Mouse (Mus musculus): ENCODE measurements around the gene Smarcc2. TPM values are rescaled to one million over a fixed set of nuclear protein-coding genes. Genes with fewer than 3 reads are reported as not detected.
"Not testable (repeated sequence)": the region's sequence is repeated elsewhere in the genome, so short reads cannot be mapped to it uniquely, and the experiment has no call there.

Gene Smarcc2
- polyA plus RNA-seq, 1 experiment from 2014 or later = 96.7 TPM

- WGBS = 86% methylated on average over 4 of the region's 4 CpGs
- ATAC-seq (ENCODE audit: low FRiP score, low TSS enrichment) = no peak
- Histone ChIP-seq H3K27me3 (ENCODE audit: control insufficient read depth, insufficient read depth, low read length) (no peaks in the 10 kb centered on the region), H3K4me1 (ENCODE audit: control insufficient read depth, insufficient read depth, low read length) (peaks cover 14% of the 10 kb centered on the region; the same call in 1 of the 2 replicates), H3K27ac (ENCODE audit: low read depth, low read length) (no peak overlapping the region), H3K4me2 (replicated peaks; ENCODE audit: low read depth, low read length) (no peak overlapping the region), H3K9ac (ENCODE audit: low read depth, low read length) (no peak overlapping the region), H3K9me3 (ENCODE audit: control insufficient read depth, low read length) (no peaks in the 10 kb centered on the region), H3K4me3 (ENCODE audit: low read length) (no peak overlapping the region), H3K36me3 (ENCODE audit: control insufficient read depth, insufficient read depth, low read length) (peaks cover 76% of the 10 kb centered on the region)
These were observed 29.7 kb downstream of the Smarcc2 start for GRCm38 (mm10) chr10:128488776-128489175.

- Histone ChIP-seq H3K9me3 (ENCODE audit: control insufficient read depth, low read length) (no peaks in the 10 kb centered on the region), H3K36me3 (ENCODE audit: control insufficient read depth, insufficient read depth, low read length) (peaks cover 70% of the 10 kb centered on the region), H3K9ac (ENCODE audit: low read depth, low read length) (no peak overlapping the region), H3K27me3 (ENCODE audit: control insufficient read depth, insufficient read depth, low read length) (no peaks in the 10 kb centered on the region), H3K4me3 (ENCODE audit: low read length) (no peak overlapping the region), H3K4me2 (replicated peaks; ENCODE audit: low read depth, low read length) (no peak overlapping the region), H3K4me1 (ENCODE audit: control insufficient read depth, insufficient read depth, low read length) (peaks cover 14% of the 10 kb centered on the region; the same call in 1 of the 2 replicates), H3K27ac (ENCODE audit: low read depth, low read length) (no peak overlapping the region)
- 66% methylated on average over 5 of the region's 5 CpGs for WGBS
- no peak for ATAC-seq (ENCODE audit: low FRiP score, low TSS enrichment)
These were observed 30.3 kb downstream of the Smarcc2 start for GRCm38 (mm10) chr10:128489380-128489779.

GRCm38 (mm10) chr10:128489785-128490184 lies 30.7 kb downstream of the Smarcc2 start:
- Histone ChIP-seq H3K27ac (ENCODE audit: low read depth, low read length) (no peak overlapping the region), H3K9ac (ENCODE audit: low read depth, low read length) (no peak overlapping the region), H3K36me3 (ENCODE audit: control insufficient read depth, insufficient read depth, low read length) (peaks cover 67% of the 10 kb centered on the region), H3K4me2 (replicated peaks; ENCODE audit: low read depth, low read length) (no peak overlapping the region), H3K27me3 (ENCODE audit: control insufficient read depth, insufficient read depth, low read length) (no peaks in the 10 kb centered on the region), H3K4me1 (ENCODE audit: control insufficient read depth, insufficient read depth, low read length) (peaks cover 18% of the 10 kb centered on the region), H3K9me3 (ENCODE audit: control insufficient read depth, low read length) (no peaks in the 10 kb centered on the region), H3K4me3 (ENCODE audit: low read length) (no peak overlapping the region)
- WGBS = 64% methylated on average over 4 of the region's 4 CpGs
- ATAC-seq (ENCODE audit: low FRiP score, low TSS enrichment) = no peak

DNA sequence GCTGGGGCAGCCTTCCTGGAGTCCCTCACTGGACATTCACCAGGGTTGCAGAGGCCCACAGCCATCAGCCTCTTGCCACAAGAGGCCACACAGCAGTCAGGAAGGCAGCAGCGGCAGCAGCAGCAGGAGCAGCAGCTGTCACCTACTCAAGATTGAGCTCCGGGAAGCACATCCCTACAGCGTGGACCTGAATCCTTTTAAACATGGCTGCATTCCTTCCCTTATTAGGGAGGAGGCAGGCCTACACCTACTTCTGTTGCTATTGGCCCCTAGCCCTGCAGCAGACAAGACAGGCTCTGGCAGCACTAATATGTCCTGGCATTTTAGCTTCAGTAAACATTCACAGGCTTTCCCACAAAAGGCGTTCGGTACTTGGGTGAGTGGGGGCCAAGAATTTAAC lies 31.2 kb downstream of the Smarcc2 start:
- no peaks in the 10 kb centered on the region for H3K9me3 ChIP-seq (ENCODE audit: control insufficient read depth, low read length)
- H3K4me2 ChIP-seq (replicated peaks; ENCODE audit: low read depth, low read length) = no peak overlapping the region
- no peak overlapping the region for H3K9ac ChIP-seq (ENCODE audit: low read depth, low read length)
- ATAC-seq (ENCODE audit: low FRiP score, low TSS enrichment) = no peak
- no peaks in the 10 kb centered on the region for H3K27me3 ChIP-seq (ENCODE audit: control insufficient read depth, insufficient read depth, low read length)
- no peak overlapping the region for H3K27ac ChIP-seq (ENCODE audit: low read depth, low read length)
- 61% methylated on average over 5 of the region's 5 CpGs for WGBS
- peaks cover 64% of the 10 kb centered on the region for H3K36me3 ChIP-seq (ENCODE audit: control insufficient read depth, insufficient read depth, low read length)
- no peak overlapping the region for H3K4me3 ChIP-seq (ENCODE audit: low read length)
- peaks cover 22% of the 10 kb centered on the region for H3K4me1 ChIP-seq (ENCODE audit: control insufficient read depth, insufficient read depth, low read length)

DNA sequence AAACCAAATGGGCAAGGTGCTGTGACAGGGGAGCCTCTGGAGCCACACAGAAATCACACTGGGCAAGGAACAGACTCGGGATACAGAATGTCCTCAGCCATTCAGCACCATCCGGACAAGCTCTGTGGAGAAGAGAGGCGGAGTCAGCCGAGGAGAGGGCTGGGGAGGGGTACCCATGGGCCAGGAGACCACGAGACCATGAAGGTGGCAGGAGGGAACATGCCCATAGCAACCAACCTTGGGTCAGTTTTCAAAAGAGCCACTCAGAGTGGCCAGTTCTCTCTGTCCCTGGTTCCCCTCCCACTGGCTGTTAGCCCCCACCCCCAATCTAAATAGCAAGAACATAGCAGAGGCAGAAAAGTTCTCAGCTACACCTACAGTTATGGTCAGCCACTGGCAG lies 31.9 kb downstream of the Smarcc2 start:
- Histone ChIP-seq H3K27me3 (ENCODE audit: control insufficient read depth, insufficient read depth, low read length) (no peaks in the 10 kb centered on the region), H3K4me2 (replicated peaks; ENCODE audit: low read depth, low read length) (no peak overlapping the region; the same call in 1 of the 2 replicates), H3K9ac (ENCODE audit: low read depth, low read length) (no peak overlapping the region), H3K4me3 (ENCODE audit: low read length) (peak overlapping the region; percentile 80; the same call in 1 of the 2 replicates), H3K36me3 (ENCODE audit: control insufficient read depth, insufficient read depth, low read length) (peaks cover 57% of the 10 kb centered on the region), H3K9me3 (ENCODE audit: control insufficient read depth, low read length) (no peaks in the 10 kb centered on the region), H3K27ac (ENCODE audit: low read depth, low read length) (no peak overlapping the region), H3K4me1 (ENCODE audit: control insufficient read depth, insufficient read depth, low read length) (peaks cover 22% of the 10 kb centered on the region)
- no peak for ATAC-seq (ENCODE audit: low FRiP score, low TSS enrichment)
- WGBS = 46% methylated on average over 5 of the region's 5 CpGs

GRCm38 (mm10) chr10:128491495-128491894 lies 32.4 kb downstream of the Smarcc2 start:
- Histone ChIP-seq H3K4me2 (replicated peaks; ENCODE audit: low read depth, low read length) (peak overlapping the region; percentile 87), H3K27ac (ENCODE audit: low read depth, low read length) (no peak overlapping the region), H3K9me3 (ENCODE audit: control insufficient read depth, low read length) (no peaks in the 10 kb centered on the region), H3K27me3 (ENCODE audit: control insufficient read depth, insufficient read depth, low read length) (no peaks in the 10 kb centered on the region), H3K9ac (ENCODE audit: low read depth, low read length) (peak overlapping the region; percentile 85; the same call in 1 of the 2 replicates), H3K4me3 (ENCODE audit: low read length) (peak overlapping the region; percentile 80; the same call in 1 of the 2 replicates), H3K36me3 (ENCODE audit: control insufficient read depth, insufficient read depth, low read length) (peaks cover 52% of the 10 kb centered on the region), H3K4me1 (ENCODE audit: control insufficient read depth, insufficient read depth, low read length) (peaks cover 22% of the 10 kb centered on the region)
- 36% methylated on average over 6 of the region's 6 CpGs for WGBS
- no peak for ATAC-seq (ENCODE audit: low FRiP score, low TSS enrichment)

GRCm38 (mm10) chr10:128492051-128492450 lies 33.0 kb downstream of the Smarcc2 start:
- Histone ChIP-seq H3K4me1 (ENCODE audit: control insufficient read depth, insufficient read depth, low read length) (peaks cover 22% of the 10 kb centered on the region), H3K9ac (ENCODE audit: low read depth, low read length) (peak overlapping the region; percentile 85; the same call in 1 of the 2 replicates), H3K4me3 (ENCODE audit: low read length) (peak overlapping the region; percentile 80), H3K4me2 (replicated peaks; ENCODE audit: low read depth, low read length) (peak overlapping the region; percentile 87), H3K27ac (ENCODE audit: low read depth, low read length) (peak overlapping the region; percentile 93; the same call in 1 of the 2 replicates), H3K36me3 (ENCODE audit: control insufficient read depth, insufficient read depth, low read length) (peaks cover 48% of the 10 kb centered on the region)
- not testable (repeated sequence) for ATAC-seq (ENCODE audit: low FRiP score, low TSS enrichment); H3K27me3 ChIP-seq (ENCODE audit: control insufficient read depth, insufficient read depth, low read length); H3K9me3 ChIP-seq (ENCODE audit: control insufficient read depth, low read length)
- WGBS = 41% methylated on average over 7 of the region's 8 CpGs

DNA sequence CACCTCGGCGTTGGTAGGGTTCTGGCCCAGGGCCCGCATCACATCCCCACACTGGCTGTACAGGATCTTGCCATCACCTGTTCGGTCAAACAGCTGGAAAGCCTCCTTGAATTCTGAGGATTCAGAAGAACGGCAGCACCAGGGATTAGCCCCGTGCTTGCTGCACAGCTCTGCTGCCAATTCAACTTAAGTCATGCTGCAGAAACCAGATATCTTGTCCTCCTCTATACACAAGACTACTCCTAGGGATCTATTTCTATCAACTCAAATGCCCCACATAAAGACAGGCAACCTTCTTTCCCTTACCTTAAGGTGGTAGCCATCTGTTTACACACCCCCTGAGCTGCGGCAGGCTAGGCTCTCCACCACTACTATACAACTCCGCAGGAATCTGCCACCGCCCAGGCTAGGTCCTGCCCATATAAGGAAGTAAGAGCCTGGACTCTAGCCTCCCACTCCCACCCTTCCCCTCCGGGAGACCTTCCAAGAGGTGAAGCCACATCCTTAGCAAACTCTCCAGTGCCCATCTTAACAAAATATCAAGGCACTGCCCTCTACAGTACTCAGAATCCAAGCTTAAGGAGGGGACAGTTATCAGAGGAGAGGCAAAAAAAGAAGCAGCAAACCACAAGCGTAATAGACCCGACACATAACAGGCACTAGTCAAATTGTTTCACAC lies 33.7 kb downstream of the Smarcc2 start:
- Histone ChIP-seq H3K36me3 (ENCODE audit: control insufficient read depth, insufficient read depth, low read length) (peaks cover 41% of the 10 kb centered on the region), H3K4me2 (replicated peaks; ENCODE audit: low read depth, low read length) (peak overlapping the region; percentile 87), H3K4me3 (ENCODE audit: low read length) (peak overlapping the region; percentile 80), H3K27me3 (ENCODE audit: control insufficient read depth, insufficient read depth, low read length) (no peaks in the 10 kb centered on the region), H3K27ac (ENCODE audit: low read depth, low read length) (peak overlapping the region; percentile 93), H3K4me1 (ENCODE audit: control insufficient read depth, insufficient read depth, low read length) (peaks cover 28% of the 10 kb centered on the region), H3K9me3 (ENCODE audit: control insufficient read depth, low read length) (no peaks in the 10 kb centered on the region), H3K9ac (ENCODE audit: low read depth, low read length) (peak overlapping the region; percentile 85)
- peak; percentile 50 for ATAC-seq (ENCODE audit: low FRiP score, low TSS enrichment)
- WGBS = 22% methylated on average over 12 of the region's 12 CpGs

GRCm38 (mm10) chr10:128493319-128493694 lies 34.3 kb downstream of the Smarcc2 start:
- peaks cover 30% of the 10 kb centered on the region for H3K4me1 ChIP-seq (ENCODE audit: control insufficient read depth, insufficient read depth, low read length)
- no peaks in the 10 kb centered on the region for H3K9me3 ChIP-seq (ENCODE audit: control insufficient read depth, low read length)
- peak overlapping the region; percentile 80 for H3K4me3 ChIP-seq (ENCODE audit: low read length)
- peak overlapping the region; percentile 85 for H3K9ac ChIP-seq (ENCODE audit: low read depth, low read length)
- ATAC-seq (ENCODE audit: low FRiP score, low TSS enrichment) = peak; percentile 29
- H3K27me3 ChIP-seq (ENCODE audit: control insufficient read depth, insufficient read depth, low read length) = no peaks in the 10 kb centered on the region
- H3K27ac ChIP-seq (ENCODE audit: low read depth, low read length) = peak overlapping the region; percentile 93
- under 1% methylated on average over 12 of the region's 12 CpGs for WGBS
- peak overlapping the region; percentile 87 for H3K4me2 ChIP-seq (replicated peaks; ENCODE audit: low read depth, low read length)
- peaks cover 35% of the 10 kb centered on the region for H3K36me3 ChIP-seq (ENCODE audit: control insufficient read depth, insufficient read depth, low read length)
